Mouse (Mus musculus) liver, embryonic 14.5 days (tissue): ENCODE measurements around the gene Arid1b. TPM values are rescaled to one million over a fixed set of nuclear protein-coding genes. Genes with fewer than 3 reads are reported as not detected.

Experiments
- ATAC-seq: fragments of 200-750 bp; cut with Nextera tagmentation; 2 replicates; pipeline ENCODE4 v1.8.0; 2017; ENCODE audit warnings: moderate number of reproducible peaks, mild to moderate bottlenecking, moderate library complexity; ENCODE audit not compliant: insufficient read depth
- DNase-seq, 3 experiments: peaks; one replicate each; pipeline ENCODE4 v3.0.0-alpha.2; 2012 to 2013; ENCODE audit warnings: low read depth in 3 of 3, low spot score in 3 of 3
- H3K27ac ChIP-seq: fragments of 300-500 bp; sonication (generic); 2 replicates; pipeline ENCODE4 v1.5.1; 2014; ENCODE audit warnings: moderate library complexity, mild to moderate bottlenecking, control low read depth, inconsistent platforms
- H3K27me3 ChIP-seq: fragments of 300-500 bp; sonication (generic); 2 replicates; pipeline ENCODE4 v1.6.1; 2014; ENCODE audit warnings: mild to moderate bottlenecking, low read length, moderate library complexity; ENCODE audit not compliant: control insufficient read depth, insufficient read depth
- H3K36me3 ChIP-seq: fragments of 300-500 bp; sonication (generic); replicated peaks from 2 replicates; pipeline ENCODE4 v1.6.1; 2014; ENCODE audit warnings: low read depth; ENCODE audit not compliant: control insufficient read depth, insufficient read depth
- H3K4me1 ChIP-seq, 2 experiments: fragments of 200-500 bp in 1 of 2; fragments of 300-500 bp in 1 of 2; sonication (generic) in 1 of 2; replicated peaks; 2 replicates each; pipeline ENCODE4 v1.6.1; 2012 to 2014; ENCODE audit warnings: antibody characterized with exemption in 1 of 2, inconsistent platforms in 1 of 2, low read length in 1 of 2; ENCODE audit not compliant: control insufficient read depth in 2 of 2, insufficient read depth in 2 of 2
- H3K4me2 ChIP-seq: fragments of 300-500 bp; sonication (generic); 2 replicates; pipeline ENCODE4 v1.6.1; 2014; ENCODE audit warnings: low read depth, mild to moderate bottlenecking, control low read depth, moderate library complexity
- H3K4me3 ChIP-seq, 2 experiments: fragments of 200-500 bp in 1 of 2; fragments of 300-500 bp in 1 of 2; sonication (generic) in 1 of 2; 2 replicates each; pipeline ENCODE4 v1.5.1; 2012 to 2014; ENCODE audit warnings: low read depth in 2 of 2, low read length in 2 of 2, mild to moderate bottlenecking in 2 of 2, control low read depth in 1 of 2, inconsistent platforms in 1 of 2, moderate library complexity in 1 of 2; ENCODE audit not compliant: insufficient read depth in 1 of 2
- H3K9ac ChIP-seq: fragments of 300-500 bp; sonication (generic); replicated peaks from 2 replicates; pipeline ENCODE4 v1.6.1; 2014; ENCODE audit warnings: mild to moderate bottlenecking, control low read depth, moderate library complexity
- H3K9me3 ChIP-seq: fragments of 300-500 bp; sonication (generic); 2 replicates; pipeline ENCODE4 v1.6.1; 2016; ENCODE audit warnings: low read length, mixed read lengths; ENCODE audit not compliant: control insufficient read depth
- CTCF ChIP-seq: IDR thresholded peaks from 2 replicates; pipeline ENCODE4 v1.5.1; 2016; ENCODE audit warnings: antibody characterized with exemption, low read depth, control low read depth
- EP300 ChIP-seq: IDR thresholded peaks from 2 replicates; pipeline ENCODE4 v1.6.1; 2016; ENCODE audit warnings: antibody characterized with exemption, low read depth
- WGBS: fragments of 180-500 bp; shearing (Covaris S2); extraction: QIAGEN DNeasy Blood & Tissue Kit; methylation state at CpG from one replicate; pipeline ENCODE4 v1.1.7; 2014; ENCODE audit not compliant: insufficient replicate concordance; 5-methylcytosine and 5-hydroxymethylcytosine counted together
- polyA plus RNA-seq, 2 experiments: library from polyadenylated mRNA; depleted of rRNA in 1 of 2; stranded (reverse) in 1 of 2; unstranded in 1 of 2; fragments of >200 nt; fragmentation: Nextera tagmentation in 1 of 2; extraction: Ambion mirVana in 1 of 2; gene quantifications; 2 replicates each; pipeline versions ENCODE4 v1.2.1 to v1.2.3; 2012 to 2014

Arid1b gene
- polyA plus RNA-seq, 2 experiments = 2.6 to 3.1 TPM

GRCm38 (mm10) chr17:5314735-5315134, 320.6 kb downstream of the Arid1b start:
- H3K9me3 ChIP-seq = no peaks in the 10 kb centered on the region
- TF ChIP-seq EP300 (no peak), CTCF (no peak)
- H3K27me3 ChIP-seq = no peaks in the 10 kb centered on the region
- DNase-seq = no peak
- no peak overlapping the region for H3K9ac ChIP-seq
- H3K36me3 ChIP-seq = no peaks in the 10 kb centered on the region
- WGBS = 43% methylated on average over 7 of the region's 7 CpGs
- no peak for ATAC-seq
- H3K4me3 ChIP-seq = no peak overlapping the region
- no peak overlapping the region for H3K4me2 ChIP-seq
- H3K27ac ChIP-seq = no peak overlapping the region
- H3K4me1 ChIP-seq = no peaks in the 10 kb centered on the region

- Histone ChIP-seq H3K9ac (no peak overlapping the region), H3K27me3 (no peaks in the 10 kb centered on the region), H3K4me1 (no peaks in the 10 kb centered on the region), H3K36me3 (no peaks in the 10 kb centered on the region; the same call in 1 of the 2 replicates), H3K4me2 (no peak overlapping the region), H3K9me3 (no peaks in the 10 kb centered on the region), H3K4me3 (no peak overlapping the region), H3K27ac (no peak overlapping the region)
- WGBS = 35% methylated on average over 7 of the region's 7 CpGs
- DNase-seq (no peak), ATAC-seq (no peak)
- TF ChIP-seq EP300 (no peak), CTCF (peak; percentile 57)
Measured at GRCm38 (mm10) chr17:5316489-5316888, 322.4 kb downstream of the Arid1b start.

- peak; percentile 56 for TF ChIP-seq CTCF
- TF ChIP-seq EP300 = no peak
- H3K36me3 ChIP-seq = no peaks in the 10 kb centered on the region; the same call in 1 of the 2 replicates
- H3K9me3 ChIP-seq = no peaks in the 10 kb centered on the region
- no peak for ATAC-seq
- no peak for DNase-seq
- no peak overlapping the region for H3K4me3 ChIP-seq
- WGBS = 65% methylated on average over 8 of the region's 8 CpGs
- H3K27me3 ChIP-seq = no peaks in the 10 kb centered on the region
- H3K4me1 ChIP-seq = peaks cover 0 to 7% of the 10 kb centered on the region in 2 experiments; a peak in 2 of 4 replicates
- no peak overlapping the region for H3K27ac ChIP-seq
- H3K4me2 ChIP-seq = no peak overlapping the region
- no peak overlapping the region for H3K9ac ChIP-seq
Measured at GRCm38 (mm10) chr17:5321589-5322225, 327.6 kb downstream of the Arid1b start.

GRCm38 (mm10) chr17:5322594-5322993, 328.5 kb downstream of the Arid1b start:
- no peak overlapping the region for H3K4me2 ChIP-seq
- DNase-seq (no peak), ATAC-seq (no peak)
- TF ChIP-seq EP300 = no peak
- TF ChIP-seq CTCF = no peak
- H3K4me1 ChIP-seq = peaks cover 0 to 7% of the 10 kb centered on the region in 2 experiments; a peak in 2 of 4 replicates
- no peak overlapping the region for H3K27ac ChIP-seq
- no peak overlapping the region for H3K4me3 ChIP-seq
- no peaks in the 10 kb centered on the region for H3K9me3 ChIP-seq
- no peaks in the 10 kb centered on the region; the same call in 1 of the 2 replicates for H3K36me3 ChIP-seq
- no peaks in the 10 kb centered on the region for H3K27me3 ChIP-seq
- H3K9ac ChIP-seq = no peak overlapping the region
- WGBS = 75% methylated on average over 9 of the region's 9 CpGs

DNA sequence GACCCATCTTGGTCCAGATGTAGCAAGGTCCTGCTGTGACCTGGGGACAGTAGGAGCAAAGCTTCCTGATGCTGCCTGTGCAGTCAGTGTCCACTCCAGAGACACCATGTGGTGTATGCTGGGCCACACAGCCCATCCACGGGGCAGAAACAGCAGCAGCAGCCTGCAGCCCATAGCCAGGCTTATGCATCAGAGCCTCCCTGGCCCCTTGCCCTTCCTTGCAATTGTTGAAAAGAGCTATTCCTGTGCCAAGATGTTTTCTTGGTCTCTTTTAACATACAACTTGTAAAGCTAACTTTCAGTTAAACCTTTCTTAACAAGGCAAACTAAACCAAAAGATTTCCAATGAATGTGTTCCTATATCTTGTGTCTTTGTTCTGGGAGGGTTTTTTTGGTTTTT, 329.6 kb downstream of the Arid1b start:
- no peak overlapping the region for H3K4me2 ChIP-seq
- no peak overlapping the region for H3K27ac ChIP-seq
- peaks cover 2% of the 10 kb centered on the region; the same call in 1 of the 2 replicates for H3K36me3 ChIP-seq
- no peaks in the 10 kb centered on the region for H3K27me3 ChIP-seq
- ATAC-seq = no peak
- H3K9ac ChIP-seq = no peak overlapping the region
- no peaks in the 10 kb centered on the region for H3K9me3 ChIP-seq
- no peak overlapping the region for H3K4me3 ChIP-seq
- no peak for TF ChIP-seq EP300
- TF ChIP-seq CTCF = no peak
- no peak for DNase-seq
- H3K4me1 ChIP-seq = peaks cover 0 to 7% of the 10 kb centered on the region in 2 experiments; a peak in 2 of 4 replicates
- 48% methylated on average over 1 of the region's 1 CpGs for WGBS
